Mouse (Mus musculus) spleen, postnatal 0 days (tissue): ENCODE measurements around the gene Gm973. TPM values are rescaled to one million over a fixed set of nuclear protein-coding genes. Genes with fewer than 3 reads are reported as not detected.

Experiments used
- polyA plus RNA-seq: library from polyadenylated mRNA; unstranded; fragments of >200 nt; fragmentation: Nextera tagmentation; extraction: Ambion mirVana; gene quantifications from 2 replicates; pipeline ENCODE4 v1.2.1, GENCODE M21; 2015

The Gm973 gene
- polyA plus RNA-seq = 0.29 and 2.0 TPM in 2 replicates

DNA sequence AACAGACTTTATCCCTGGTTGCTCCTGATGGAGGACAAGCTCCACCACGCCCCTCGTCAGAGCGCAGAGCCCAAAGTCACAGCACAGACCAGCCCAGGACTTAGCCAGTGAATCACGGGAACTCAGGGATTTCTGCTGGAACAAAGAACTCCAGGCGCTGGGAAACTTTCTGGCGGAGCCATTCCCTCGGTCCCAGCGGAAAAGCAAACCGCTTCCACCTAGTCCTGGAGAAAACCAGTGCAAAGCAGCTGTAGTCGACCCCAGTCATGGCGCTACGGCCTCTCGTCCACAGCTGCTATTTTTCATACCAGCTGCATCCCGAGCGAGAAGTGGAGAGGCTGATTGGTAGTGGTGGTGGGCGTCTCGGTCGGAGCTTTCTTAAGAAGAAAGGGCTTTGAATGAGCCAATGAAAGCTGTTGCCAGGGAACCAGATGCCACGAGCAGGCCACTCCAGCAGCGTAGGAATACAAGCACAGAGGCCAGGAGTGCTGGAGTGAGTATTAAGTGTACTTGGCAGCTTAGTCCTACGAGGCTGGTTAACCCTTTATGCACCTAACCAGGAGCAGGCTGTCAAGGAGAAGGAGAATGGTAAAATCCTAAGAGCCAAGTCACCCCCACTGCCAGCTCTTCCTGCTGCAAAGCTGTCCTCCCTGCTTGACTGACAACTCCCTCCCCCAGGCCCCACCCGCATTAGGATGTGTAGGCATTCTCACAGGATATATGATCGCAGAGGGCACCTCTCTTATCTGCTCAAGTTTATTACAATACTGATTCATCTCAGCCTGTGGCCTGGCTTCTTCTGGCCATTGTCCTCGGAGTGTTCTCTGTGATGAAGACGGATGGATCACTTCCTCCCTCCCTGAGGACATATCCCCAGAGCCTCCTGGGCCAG, at the start of gene Gm973:
TSS of gene Gm973 (plus strand) at position 239 of the 892 bp plus-strand sequence.

DNA sequence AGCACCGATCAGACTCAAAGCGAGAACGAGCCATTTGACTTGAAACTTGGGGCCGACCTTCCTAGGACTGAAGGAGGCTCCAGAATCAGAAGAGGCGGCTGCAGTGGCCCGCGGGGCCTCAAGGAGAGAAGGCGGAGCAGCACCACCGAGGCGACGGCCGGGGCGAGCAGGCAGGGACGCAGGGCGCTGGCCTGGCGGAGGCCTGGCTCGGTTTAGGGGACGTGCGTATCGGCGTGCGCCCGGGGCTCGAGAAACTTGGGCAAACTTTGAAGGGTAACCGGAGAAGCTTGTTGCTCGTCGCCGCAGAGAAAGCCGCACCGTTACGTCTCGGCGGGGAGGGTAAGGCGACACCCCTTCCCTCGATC, 33.8 kb upstream of the Gm973 start, which contains the start of gene Fzd7:
TSS of gene Fzd7 (plus strand) at position 94 of the 365 bp plus-strand sequence.

DNA sequence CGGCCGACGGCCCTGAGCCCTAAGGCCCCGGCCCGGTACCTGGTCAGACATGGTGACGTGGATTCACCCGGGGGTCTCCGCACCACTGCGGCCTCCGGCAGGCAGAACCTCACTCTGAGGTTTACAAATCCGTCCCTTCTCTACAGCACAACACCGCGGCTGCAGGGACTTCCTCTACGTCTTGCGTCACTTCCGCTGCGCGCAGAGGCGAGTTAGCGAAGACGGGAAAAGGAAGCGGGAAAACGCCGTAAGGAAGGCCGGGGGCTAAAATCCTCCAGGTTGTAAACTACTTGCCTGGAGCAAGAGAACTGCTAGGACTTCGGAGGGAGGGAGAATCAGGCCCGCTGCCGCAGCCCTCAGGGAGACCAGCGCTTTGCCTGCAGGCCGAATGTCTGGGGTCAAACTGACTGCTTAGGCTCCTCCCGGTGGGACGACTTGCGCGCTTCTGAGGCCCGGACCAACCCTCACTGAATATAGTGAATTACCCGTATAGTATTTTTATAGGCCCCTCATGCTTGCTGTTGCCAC, 154.6 kb downstream of the Gm973 start, which contains the start of gene Sumo1:
TSS of gene Sumo1 (minus strand) at position 194 of the 528 bp plus-strand sequence.

DNA sequence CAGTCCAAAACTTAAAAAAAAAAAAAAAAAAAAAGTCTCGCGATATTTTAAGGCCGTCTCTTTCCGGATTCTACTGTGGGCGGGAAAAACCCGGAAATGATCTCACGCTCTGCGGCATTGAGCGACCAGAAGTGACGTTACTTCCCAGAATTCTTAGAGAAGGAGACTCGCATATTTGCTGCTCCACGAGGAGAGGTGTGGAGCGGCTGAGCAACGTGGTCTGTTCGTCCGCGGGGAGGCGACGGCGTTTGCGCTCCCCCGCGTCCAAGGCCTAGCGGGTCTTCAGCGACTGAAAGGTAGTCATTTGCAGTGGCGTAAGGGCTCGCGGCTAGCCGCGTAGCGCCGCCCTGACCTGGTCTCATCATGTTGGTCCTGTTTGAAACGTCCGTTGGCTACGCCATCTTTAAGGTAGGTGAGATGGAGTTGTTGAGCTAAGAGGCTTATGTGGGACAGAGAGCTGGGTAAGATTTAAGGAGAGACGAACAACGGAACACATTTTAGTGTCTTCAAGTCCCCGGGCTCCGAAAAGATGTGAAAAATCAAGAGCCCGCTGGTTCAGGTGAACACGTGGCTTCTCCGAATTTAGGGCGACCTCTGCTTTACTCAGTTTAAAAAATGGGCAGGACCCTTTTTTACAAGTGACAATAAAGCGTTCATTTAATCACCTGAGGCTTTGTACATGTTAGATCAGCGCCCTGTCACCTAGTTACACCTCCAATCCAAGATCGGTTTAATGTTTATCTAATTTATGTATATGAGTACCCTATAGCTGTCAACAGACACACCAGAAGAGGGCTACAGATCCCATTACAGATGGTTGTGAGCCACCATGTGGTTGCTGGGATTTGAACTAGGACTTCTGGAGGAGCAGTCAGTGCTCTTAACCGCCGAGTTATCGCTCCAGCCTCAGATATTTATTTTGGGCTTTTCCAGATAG, 169.0 kb downstream of the Gm973 start, which contains the start of gene Nop58:
TSS of gene Nop58 (plus strand) at position 153 of the 937 bp plus-strand sequence.

Other genes starting within 250 kb of the Gm973 start
- 1.4 and 1.8 TPM in 2 replicates for gene Fzd7, start 33.8 kb upstream of the Gm973 start, polyA plus RNA-seq
- 209 and 210 TPM in 2 replicates for gene Sumo1, start 154.6 kb downstream of the Gm973 start, polyA plus RNA-seq
- gene Nop58, start 168.7 kb downstream of the Gm973 start, polyA plus RNA-seq = 191 and 194 TPM in 2 replicates
- gene Bmpr2, start 247.1 kb downstream of the Gm973 start, polyA plus RNA-seq = 3.3 and 4.6 TPM in 2 replicates